Mouse (Mus musculus) embryo, embryonic 10.5 days (tissue): Measurements from ENCODE around the gene Reg3d.
A peak's percentile ranks its signal among the peaks of the same experiment; 100 is the strongest.
"Not testable (repeated sequence)": the region's sequence is repeated elsewhere in the genome, so short reads cannot be mapped to it uniquely, and the experiment has no call there.

Experiments
- DNase-seq: peaks from one replicate; pipeline ENCODE4 v3.0.0-alpha.2; 2015; ENCODE audit warnings: low spot score

Gene Reg3d

GRCm38 (mm10) chr6:78378765-78379164, at the start of gene Reg3d:
Reg3d (minus strand) TSS chr6:78378865.
- no peak for DNase-seq

GRCm38 (mm10) chr6:78425497-78425896, 46.8 kb upstream of the Reg3d start:
- no peak for DNase-seq

GRCm38 (mm10) chr6:78422411-78422810, 43.7 kb upstream of the Reg3d start, which contains the start of gene Reg1:
Reg1 (plus strand) TSS chr6:78422711.
- DNase-seq, result not testable (repeated sequence)

- not testable (repeated sequence) for DNase-seq
Measured at GRCm38 (mm10) chr6:78395323-78395722, 16.7 kb upstream of the Reg3d start, which contains the start of gene Reg2. Reg2 (plus strand) TSS chr6:78395623.

GRCm38 (mm10) chr6:78385609-78386008, 6.9 kb upstream of the Reg3d start:
- no peak for DNase-seq

- DNase-seq, result no peak
Measured at GRCm38 (mm10) chr6:78380409-78380808, 1.7 kb upstream of the Reg3d start, which contains the start of gene Reg3a. Reg3a (plus strand) TSS chr6:78380709.

GRCm38 (mm10) chr6:78370357-78370756, 8.3 kb downstream of the Reg3d start, which contains the start of gene Reg3b:
Reg3b (plus strand) TSS chr6:78370657.
- DNase-seq, result no peak

- DNase-seq, result no peak
Measured at GRCm38 (mm10) chr6:78361971-78362563, 16.6 kb downstream of the Reg3d start.

GRCm38 (mm10) chr6:78341689-78342088, 37.0 kb downstream of the Reg3d start:
- DNase-seq, result no peak

- DNase-seq, result no peak
Measured at GRCm38 (mm10) chr6:78340296-78340695, 38.4 kb downstream of the Reg3d start.

- peak; percentile 78 for DNase-seq
Measured at GRCm38 (mm10) chr6:78331919-78332569, 46.6 kb downstream of the Reg3d start.

GRCm38 (mm10) chr6:78329166-78329565, 49.5 kb downstream of the Reg3d start:
- peak; percentile 22 for DNase-seq

- no peak for DNase-seq
Measured at GRCm38 (mm10) chr6:78327798-78328197, 50.9 kb downstream of the Reg3d start.
